Mouse (Mus musculus) MEL (cell line): ENCODE data around the gene 1110065P20Rik. TPM values are rescaled to one million over a fixed set of nuclear protein-coding genes. Genes with fewer than 3 reads are reported as not detected.

Experiments used
- DNase-seq: peaks from one replicate; pipeline ENCODE4 v3.0.0; 2011; ENCODE audit warnings: low read depth, low spot score
- H3K27ac ChIP-seq: 2 replicates; pipeline ENCODE4 v1.5.1; 2012; ENCODE audit warnings: low read depth, mild to moderate bottlenecking, control low read depth, low read length, moderate library complexity; ENCODE audit not compliant: control insufficient read depth
- H3K27me3 ChIP-seq, 2 experiments: fragments of 150-350 bp in 1 of 2; sonication (generic) in 1 of 2; 2 replicates each; pipeline ENCODE4 v1.6.1; 2012; ENCODE audit warnings: low read length in 2 of 2, mild to moderate bottlenecking in 2 of 2, improper control_type of control experiment in 1 of 2, moderate library complexity in 1 of 2; ENCODE audit not compliant: insufficient read depth in 2 of 2, control insufficient read depth in 1 of 2
- H3K36me3 ChIP-seq, 2 experiments: 2 replicates each; pipeline ENCODE4 v1.6.1; 2012 to 2014; ENCODE audit warnings: low read length in 2 of 2, improper control_type of control experiment in 1 of 2, inconsistent platforms in 1 of 2, mild to moderate bottlenecking in 1 of 2; ENCODE audit not compliant: insufficient read depth in 2 of 2, control insufficient read depth in 1 of 2
- H3K4me1 ChIP-seq, 2 experiments: fragments of 150-350 bp in 1 of 2; sonication (generic) in 1 of 2; 2 replicates each; pipeline ENCODE4 v1.6.1; 2012; ENCODE audit warnings: low read length in 2 of 2, improper control_type of control experiment in 1 of 2, mild to moderate bottlenecking in 1 of 2; ENCODE audit not compliant: insufficient read depth in 2 of 2, control insufficient read depth in 1 of 2
- H3K4me3 ChIP-seq, 2 experiments: fragments of 150-350 bp in 1 of 2; sonication (generic) in 1 of 2; 2 replicates each; pipeline ENCODE4 v1.5.1; 2012; ENCODE audit warnings: low read depth in 2 of 2, low read length in 2 of 2, mild to moderate bottlenecking in 2 of 2, moderate library complexity in 2 of 2, control low read depth in 1 of 2, improper control_type of control experiment in 1 of 2; ENCODE audit not compliant: control insufficient read depth in 1 of 2, insufficient read depth in 1 of 2
- H3K79me2 ChIP-seq: 2 replicates; pipeline ENCODE4 v1.6.1; 2012; ENCODE audit warnings: mild to moderate bottlenecking, low read length, moderate library complexity; ENCODE audit not compliant: control insufficient read depth, poor library complexity, insufficient read depth
- H3K9ac ChIP-seq: 2 replicates; pipeline ENCODE4 v1.6.1; 2012; ENCODE audit warnings: low read depth, mild to moderate bottlenecking, control low read depth, low read length, moderate library complexity; ENCODE audit not compliant: control insufficient read depth, poor library complexity, severe bottlenecking
- H3K9me3 ChIP-seq: fragments of 150-350 bp; sonication (generic); replicated peaks from 2 replicates; pipeline ENCODE4 v1.6.1; 2012; ENCODE audit warnings: mild to moderate bottlenecking, low read length, improper control_type of control experiment, moderate library complexity; ENCODE audit not compliant: insufficient read depth
- E2F4 ChIP-seq: IDR thresholded peaks from 2 replicates; pipeline ENCODE4 v1.6.1; 2011; ENCODE audit warnings: low read depth, low read length, improper control_type of control experiment, borderline replicate concordance
- ELF1 ChIP-seq: IDR thresholded peaks from 2 replicates; pipeline ENCODE4 v1.6.1; 2014; ENCODE audit warnings: low read depth, mild to moderate bottlenecking, inconsistent platforms, low read length, improper control_type of control experiment, moderate library complexity
- ETS1 ChIP-seq: IDR thresholded peaks from 2 replicates; pipeline ENCODE4 v1.6.1; 2012; ENCODE audit warnings: low read depth, mild to moderate bottlenecking, inconsistent platforms, low read length, improper control_type of control experiment, moderate library complexity
- GABPA ChIP-seq: IDR thresholded peaks from 2 replicates; pipeline ENCODE4 v1.6.1; 2012; ENCODE audit warnings: low read depth, mild to moderate bottlenecking, inconsistent platforms, low read length, improper control_type of control experiment, moderate library complexity
- JUND ChIP-seq: IDR thresholded peaks from 2 replicates; pipeline ENCODE4 v1.6.1; 2011; ENCODE audit warnings: low read depth, mild to moderate bottlenecking, improper control_type of control experiment, low read length
- MAZ ChIP-seq: IDR thresholded peaks from 2 replicates; pipeline ENCODE4 v1.6.1; 2012; ENCODE audit warnings: low read depth, mild to moderate bottlenecking, inconsistent platforms, low read length, improper control_type of control experiment
- MEF2A ChIP-seq: IDR thresholded peaks from 2 replicates; pipeline ENCODE4 v1.6.1; 2014; ENCODE audit warnings: low read depth, mild to moderate bottlenecking, inconsistent platforms, low read length, improper control_type of control experiment; ENCODE audit not compliant: poor library complexity, insufficient replicate concordance, severe bottlenecking; ENCODE audit errors: extremely low read depth
- MXI1 ChIP-seq: IDR thresholded peaks from 2 replicates; pipeline ENCODE4 v1.6.1; 2011; ENCODE audit warnings: mild to moderate bottlenecking, low read depth, low read length, improper control_type of control experiment
- MYC ChIP-seq: IDR thresholded peaks from 2 replicates; pipeline ENCODE4 v1.6.1; 2011; ENCODE audit warnings: low read depth, mild to moderate bottlenecking, low read length, improper control_type of control experiment, moderate library complexity
- NELFE ChIP-seq: IDR thresholded peaks from 2 replicates; pipeline ENCODE4 v1.6.1; 2011; ENCODE audit warnings: low read depth, low read length, improper control_type of control experiment
- TAL1 ChIP-seq: IDR thresholded peaks from 2 replicates; pipeline ENCODE4 v1.6.1; 2012; ENCODE audit warnings: mild to moderate bottlenecking, inconsistent platforms, low read length, moderate library complexity, mixed read lengths
- UBTF ChIP-seq: IDR thresholded peaks from 2 replicates; pipeline ENCODE4 v1.6.1; 2012; ENCODE audit warnings: low read depth, mild to moderate bottlenecking, inconsistent platforms, low read length, improper control_type of control experiment, moderate library complexity, borderline replicate concordance; ENCODE audit not compliant: insufficient read depth
- USF1 ChIP-seq: IDR thresholded peaks from 2 replicates; pipeline ENCODE4 v1.6.1; 2014; ENCODE audit warnings: low read depth, mild to moderate bottlenecking, inconsistent platforms, low read length, improper control_type of control experiment, moderate library complexity
- ZC3H11A ChIP-seq: IDR thresholded peaks from 2 replicates; pipeline ENCODE4 v1.6.1; 2012; ENCODE audit warnings: low read depth, mild to moderate bottlenecking, inconsistent platforms, low read length, improper control_type of control experiment
- ZKSCAN1 ChIP-seq: IDR thresholded peaks from 2 replicates; pipeline ENCODE4 v1.6.1; 2012; ENCODE audit warnings: low read depth, mild to moderate bottlenecking, inconsistent platforms, low read length, improper control_type of control experiment, moderate library complexity
- polyA plus RNA-seq, 2 experiments: library from polyadenylated mRNA; stranded (reverse) in 1 of 2; unstranded in 1 of 2; fragments of >175 nt in 1 of 2; fragments of >200 nt in 1 of 2; gene quantifications; 2 replicates each; pipeline versions ENCODE4 v1.2.1 to v1.2.4; 2012; ENCODE audit warnings: low replicate concordance in 2 of 2, low read depth in 1 of 2; ENCODE audit not compliant: insufficient read length in 2 of 2, insufficient read depth in 1 of 2, missing spikeins in 1 of 2
- total RNA-seq: library from RNA; depleted of rRNA; stranded (reverse); fragments of 300-350 nt; gene quantifications from 2 replicates; pipeline ENCODE4 v1.2.3, GENCODE M21; 2012

Gene 1110065P20Rik
- total and polyA plus RNA-seq, 3 experiments = 43.4 to 50.9 TPM; not detected in 1

DNA sequence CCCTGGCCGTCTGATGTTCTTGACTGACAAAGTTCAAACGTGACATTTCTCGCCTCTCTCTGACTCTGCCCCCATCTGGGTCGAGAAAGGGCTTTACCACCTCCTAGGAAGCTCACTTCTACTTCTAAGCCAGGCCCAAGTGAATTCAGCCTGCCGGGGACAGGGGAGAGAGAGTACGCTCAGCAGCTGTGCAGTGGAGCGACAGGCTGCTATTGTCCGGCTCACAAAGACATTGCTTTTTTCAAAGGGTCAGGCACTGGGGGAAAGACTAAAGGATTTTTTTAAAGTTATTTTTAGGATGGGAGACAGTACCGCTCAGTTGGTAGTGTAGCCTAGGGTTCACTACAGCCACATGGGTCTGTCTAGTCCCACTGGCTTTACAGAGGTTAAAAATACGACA lies 47.4 kb upstream of the 1110065P20Rik start:
- Histone ChIP-seq H3K27me3 (no peaks in the 10 kb centered on the region), H3K4me3 (no peak overlapping the region), H3K36me3 (no peaks in the 10 kb centered on the region), H3K9me3 (no peaks in the 10 kb centered on the region), H3K79me2 (no peaks in the 10 kb centered on the region), H3K4me1 (no peaks in the 10 kb centered on the region), H3K9ac (no peak overlapping the region), H3K27ac (no peak overlapping the region)
- DNase-seq = no peak
- TF ChIP-seq ZKSCAN1 = no peak
- TF ChIP-seq E2F4 = no peak
- no peak for TF ChIP-seq ELF1
- TF ChIP-seq MYC = no peak
- TF ChIP-seq TAL1 = no peak
- no peak for TF ChIP-seq USF1

- Histone ChIP-seq H3K4me3 (no peak overlapping the region), H3K9me3 (no peaks in the 10 kb centered on the region)
- TF ChIP-seq MEF2A (no peak), ELF1 (no peak), GABPA (no peak)
- TF ChIP-seq, all 39 proteins: peak for 0
- H3K79me2 ChIP-seq = no peaks in the 10 kb centered on the region
- H3K27ac ChIP-seq = no peak overlapping the region
- H3K27me3 ChIP-seq = peaks cover 0 to 2% of the 10 kb centered on the region in 2 experiments; a peak in 1 of 4 replicates
- H3K36me3 ChIP-seq = no peaks in the 10 kb centered on the region
- H3K9ac ChIP-seq = no peak overlapping the region
- no peaks in the 10 kb centered on the region for H3K4me1 ChIP-seq
- DNase-seq = no peak
Measured at GRCm38 (mm10) chr4:124894508-124895428, 43.8 kb upstream of the 1110065P20Rik start.

DNA sequence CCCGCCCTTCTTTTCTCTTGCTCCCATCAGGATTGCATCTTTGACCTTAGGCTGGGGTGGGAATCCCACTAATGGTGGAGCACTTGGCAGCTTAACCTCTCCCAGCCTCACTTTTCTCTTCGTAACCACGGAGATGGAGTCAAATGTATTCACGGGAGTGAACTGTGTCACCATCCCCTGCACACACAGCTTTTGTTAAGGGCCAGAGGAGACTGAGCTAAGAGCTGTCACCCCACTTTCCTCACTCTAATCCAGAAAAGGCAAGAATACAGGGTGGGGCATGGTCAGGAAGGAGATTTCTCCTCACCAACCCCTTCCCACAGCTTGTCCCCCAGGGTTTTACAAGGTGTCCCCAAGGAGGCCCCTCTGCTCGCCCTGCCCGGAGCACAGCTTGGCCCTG lies 42.8 kb upstream of the 1110065P20Rik start:
- H3K4me3 ChIP-seq = no peak overlapping the region
- no peaks in the 10 kb centered on the region for H3K4me1 ChIP-seq
- H3K9ac ChIP-seq = no peak overlapping the region
- no peaks in the 10 kb centered on the region for H3K9me3 ChIP-seq
- no peak for DNase-seq
- H3K27me3 ChIP-seq = peaks cover 0 to 2% of the 10 kb centered on the region in 2 experiments; a peak in 1 of 4 replicates
- no peak for TF ChIP-seq ZC3H11A
- no peak for TF ChIP-seq JUND
- no peak for TF ChIP-seq MYC
- TF ChIP-seq MAZ = no peak
- TF ChIP-seq NELFE = no peak
- TF ChIP-seq ETS1 = no peak
- TF ChIP-seq MEF2A = no peak
- TF ChIP-seq MXI1 = no peak
- no peak for TF ChIP-seq UBTF
- no peaks in the 10 kb centered on the region for H3K36me3 ChIP-seq
- no peaks in the 10 kb centered on the region for H3K79me2 ChIP-seq
- H3K27ac ChIP-seq = no peak overlapping the region
